Mouse (Mus musculus) midbrain, postnatal 0 days (tissue): ENCODE data around the gene Tbc1d10b. TPM values are rescaled to one million over a fixed set of nuclear protein-coding genes. Genes with fewer than 3 reads are reported as not detected.
A peak's percentile ranks its signal among the peaks of the same experiment; 100 is the strongest.

ENCODE experiments used
- ATAC-seq: fragments of 200-750 bp; cut with Nextera tagmentation; 2 replicates; pipeline ENCODE4 v1.8.0; 2017; ENCODE audit warnings: moderate number of reproducible peaks, mild to moderate bottlenecking, moderate TSS enrichment, moderate library complexity; ENCODE audit not compliant: low FRiP score
- DNase-seq: peaks from one replicate; pipeline ENCODE4 v3.0.0-alpha.2; 2015; ENCODE audit warnings: low spot score
- H3K27ac ChIP-seq: fragments of 300-500 bp; sonication (generic); 2 replicates; pipeline ENCODE4 v1.5.1; 2014; ENCODE audit warnings: low read depth, mild to moderate bottlenecking, low read length, mixed read lengths
- H3K27me3 ChIP-seq: fragments of 300-500 bp; sonication (generic); 2 replicates; pipeline ENCODE4 v1.6.1; 2014; ENCODE audit warnings: low read length, control low read depth, mixed read lengths; ENCODE audit not compliant: insufficient read depth
- H3K36me3 ChIP-seq: fragments of 300-500 bp; sonication (generic); 2 replicates; pipeline ENCODE4 v1.6.1; 2014; ENCODE audit warnings: low read length, control low read depth, mixed read lengths; ENCODE audit not compliant: insufficient read depth
- H3K4me1 ChIP-seq: fragments of 300-500 bp; sonication (generic); 2 replicates; pipeline ENCODE4 v1.6.1; 2014; ENCODE audit warnings: mild to moderate bottlenecking, control low read depth, antibody characterized with exemption, low read length, mixed read lengths; ENCODE audit not compliant: insufficient read depth
- H3K4me2 ChIP-seq: fragments of 300-500 bp; sonication (generic); 2 replicates; pipeline ENCODE4 v1.6.1; 2014; ENCODE audit warnings: low read depth, mild to moderate bottlenecking, low read length, mixed read lengths; ENCODE audit not compliant: poor library complexity, severe bottlenecking
- H3K4me3 ChIP-seq: fragments of 300-500 bp; sonication (generic); 2 replicates; pipeline ENCODE4 v1.5.1; 2014; ENCODE audit warnings: low read depth, mild to moderate bottlenecking, low read length, moderate library complexity
- H3K9ac ChIP-seq: fragments of 300-500 bp; sonication (generic); replicated peaks from 2 replicates; pipeline ENCODE4 v1.6.1; 2014; ENCODE audit warnings: mild to moderate bottlenecking, low read length, moderate library complexity, mixed read lengths; ENCODE audit not compliant: poor library complexity, severe bottlenecking
- H3K9me3 ChIP-seq: fragments of 300-500 bp; sonication (generic); 2 replicates; pipeline ENCODE4 v1.6.1; 2016; ENCODE audit warnings: low read length, control low read depth
- CTCF ChIP-seq: IDR thresholded peaks from 2 replicates; pipeline ENCODE4 v1.5.1; 2016; ENCODE audit warnings: antibody characterized with exemption, mild to moderate bottlenecking
- WGBS: fragments of 180-500 bp; shearing (Covaris S2); extraction: QIAGEN DNeasy Blood & Tissue Kit; methylation state at CpG from one replicate; pipeline ENCODE4 v1.1.7; 2014; 5-methylcytosine and 5-hydroxymethylcytosine counted together
- polyA plus RNA-seq: library from polyadenylated mRNA; unstranded; fragments of >200 nt; fragmentation: Nextera tagmentation; extraction: Ambion mirVana; gene quantifications from 2 replicates; pipeline ENCODE4 v1.2.1, GENCODE M21; 2015
- total RNA-seq: library from RNA; depleted of rRNA; stranded (reverse); fragments of >200 nt; gene quantifications from 2 replicates; pipeline ENCODE4 v1.2.3, GENCODE M21; 2014

Gene Tbc1d10b
- total and polyA plus RNA-seq, 2 experiments from 2014 or later, result 28.7 to 72.3 TPM

DNA sequence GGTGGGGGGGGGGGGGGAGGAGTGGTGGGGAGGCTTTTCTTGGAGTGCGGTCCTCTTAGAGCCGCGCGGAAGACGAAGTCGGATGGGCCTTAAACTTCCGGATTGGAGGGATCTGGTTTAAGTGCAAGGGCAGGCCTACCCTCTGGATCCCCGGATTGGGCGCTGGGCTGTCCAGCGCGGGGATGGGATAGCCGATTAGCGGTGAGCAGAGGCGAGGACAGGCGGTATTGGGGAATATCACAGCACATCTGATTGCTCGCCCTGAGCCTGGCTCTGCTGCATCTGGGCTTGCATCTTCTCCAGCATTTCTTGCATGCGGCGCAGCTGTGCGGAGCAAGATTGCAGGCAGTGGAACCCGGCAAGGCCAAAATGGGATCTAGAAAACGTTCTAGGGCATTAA lies 6.3 kb upstream of the Tbc1d10b start:
- Histone ChIP-seq H3K4me1 (no peaks in the 10 kb centered on the region), H3K4me2 (peak overlapping the region; percentile 44), H3K27ac (no peak overlapping the region), H3K9ac (no peak overlapping the region), H3K9me3 (no peaks in the 10 kb centered on the region), H3K4me3 (no peak overlapping the region), H3K36me3 (no peaks in the 10 kb centered on the region), H3K27me3 (no peaks in the 10 kb centered on the region)
- ATAC-seq (no peak), DNase-seq (no peak)
- TF ChIP-seq CTCF, result no peak
- 39% methylated on average over 21 of the region's 21 CpGs for WGBS

GRCm38 (mm10) chr7:127213930-127214329 lies 5.7 kb upstream of the Tbc1d10b start:
- WGBS, result 53% methylated on average over 12 of the region's 12 CpGs
- TF ChIP-seq CTCF, result no peak
- no peak for ATAC-seq
- H3K4me3 ChIP-seq, result no peak overlapping the region
- no peak overlapping the region for H3K27ac ChIP-seq
- no peaks in the 10 kb centered on the region for H3K27me3 ChIP-seq
- no peak overlapping the region for H3K9ac ChIP-seq
- H3K9me3 ChIP-seq, result no peaks in the 10 kb centered on the region
- H3K36me3 ChIP-seq, result no peaks in the 10 kb centered on the region
- no peak overlapping the region for H3K4me2 ChIP-seq
- no peaks in the 10 kb centered on the region for H3K4me1 ChIP-seq
- DNase-seq, result no peak

DNA sequence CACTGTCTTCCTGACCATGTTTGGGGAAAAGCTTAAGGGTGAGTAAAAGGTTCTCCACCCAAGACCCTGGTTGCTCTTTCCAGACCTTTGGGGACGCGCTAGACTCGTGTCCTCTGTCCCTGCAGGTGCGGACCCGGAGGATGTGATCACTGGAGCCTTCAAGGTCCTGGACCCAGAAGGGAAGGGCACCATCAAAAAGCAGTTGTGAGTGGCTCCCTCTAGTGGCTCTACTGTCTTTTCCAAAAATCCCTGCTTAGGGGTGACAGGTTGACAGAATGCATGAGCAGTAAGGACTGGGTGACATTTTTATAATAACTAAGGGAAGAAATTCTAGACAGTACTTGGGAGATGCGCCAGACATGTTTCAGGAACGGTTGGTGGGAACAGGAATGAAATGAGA lies 5.2 kb upstream of the Tbc1d10b start:
- no peak for ATAC-seq
- WGBS, result 38% methylated on average over 7 of the region's 7 CpGs
- H3K27me3 ChIP-seq, result no peaks in the 10 kb centered on the region
- H3K36me3 ChIP-seq, result no peaks in the 10 kb centered on the region
- peak; percentile 19 for DNase-seq
- peak; percentile 68 for TF ChIP-seq CTCF
- H3K4me3 ChIP-seq, result no peak overlapping the region
- H3K9me3 ChIP-seq, result no peaks in the 10 kb centered on the region
- H3K4me2 ChIP-seq, result no peak overlapping the region
- no peak overlapping the region for H3K9ac ChIP-seq
- no peaks in the 10 kb centered on the region for H3K4me1 ChIP-seq
- H3K27ac ChIP-seq, result no peak overlapping the region

- Histone ChIP-seq H3K4me3 (no peak overlapping the region), H3K4me2 (no peak overlapping the region), H3K36me3 (no peaks in the 10 kb centered on the region), H3K4me1 (no peaks in the 10 kb centered on the region), H3K27ac (no peak overlapping the region), H3K27me3 (no peaks in the 10 kb centered on the region), H3K9ac (no peak overlapping the region), H3K9me3 (no peaks in the 10 kb centered on the region)
- DNase-seq (no peak), ATAC-seq (no peak)
- no peak for TF ChIP-seq CTCF
- WGBS, result 90% methylated on average over 12 of the region's 12 CpGs
Measured at GRCm38 (mm10) chr7:127212432-127213250, 4.4 kb upstream of the Tbc1d10b start.

GRCm38 (mm10) chr7:127211014-127211745 lies 2.9 kb upstream of the Tbc1d10b start:
- ATAC-seq (no peak), DNase-seq (no peak)
- no peak overlapping the region for H3K4me2 ChIP-seq
- H3K9me3 ChIP-seq, result no peaks in the 10 kb centered on the region
- H3K9ac ChIP-seq, result no peak overlapping the region
- no peak for TF ChIP-seq CTCF
- peaks cover 6% of the 10 kb centered on the region for H3K4me1 ChIP-seq
- no peak overlapping the region for H3K4me3 ChIP-seq
- WGBS, result 77% methylated on average over 5 of the region's 5 CpGs
- no peaks in the 10 kb centered on the region for H3K36me3 ChIP-seq
- no peaks in the 10 kb centered on the region for H3K27me3 ChIP-seq
- no peak overlapping the region for H3K27ac ChIP-seq

DNA sequence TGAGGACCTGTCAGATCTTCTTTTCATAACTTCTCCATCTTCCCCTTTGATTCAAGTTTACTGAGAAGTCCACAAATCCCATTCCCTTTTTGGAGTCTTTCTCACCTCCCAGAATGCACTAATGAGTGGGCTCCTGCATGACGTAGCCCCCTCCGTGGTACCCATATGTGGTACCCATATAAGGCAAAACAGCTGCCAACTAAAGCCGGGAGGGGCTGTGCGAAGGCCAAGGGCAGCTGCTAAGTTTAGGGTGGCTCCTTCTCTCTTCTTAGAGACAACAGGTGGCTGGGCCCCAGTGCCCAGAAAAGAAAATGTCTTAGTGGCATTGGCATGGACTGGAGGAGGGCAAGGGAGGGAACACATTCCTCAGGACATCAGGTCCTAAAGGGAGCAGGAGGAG lies 2.0 kb upstream of the Tbc1d10b start:
- ATAC-seq (no peak), DNase-seq (no peak)
- no peaks in the 10 kb centered on the region for H3K9me3 ChIP-seq
- no peak overlapping the region for H3K4me2 ChIP-seq
- no peak overlapping the region for H3K9ac ChIP-seq
- H3K4me1 ChIP-seq, result peaks cover 6% of the 10 kb centered on the region
- WGBS, result 94% methylated on average over 4 of the region's 4 CpGs
- no peak for TF ChIP-seq CTCF
- no peaks in the 10 kb centered on the region for H3K27me3 ChIP-seq
- H3K4me3 ChIP-seq, result no peak overlapping the region
- H3K27ac ChIP-seq, result no peak overlapping the region
- H3K36me3 ChIP-seq, result no peaks in the 10 kb centered on the region
